Mouse (Mus musculus) thymus, adult 2 months (tissue): Measurements from ENCODE around the gene Plekhg3. TPM values are rescaled to one million over a fixed set of nuclear protein-coding genes. Genes with fewer than 3 reads are reported as not detected.

Experiments
- DNase-seq: peaks from one replicate; pipeline ENCODE4 v3.0.0; 2021
- H3K27ac ChIP-seq: fragments of 200-500 bp; 2 replicates; pipeline ENCODE4 v1.5.1; 2012; ENCODE audit warnings: low read length, control low read depth; ENCODE audit not compliant: control insufficient read depth, insufficient read depth
- H3K27me3 ChIP-seq: fragments of 200-500 bp; 2 replicates; pipeline ENCODE4 v1.6.1; 2012; ENCODE audit warnings: mild to moderate bottlenecking, low read length, moderate library complexity, mixed read lengths; ENCODE audit not compliant: control insufficient read depth, insufficient read depth
- H3K36me3 ChIP-seq: fragments of 200-500 bp; 2 replicates; pipeline ENCODE4 v1.6.1; 2012; ENCODE audit warnings: mild to moderate bottlenecking, low read length, moderate library complexity; ENCODE audit not compliant: control insufficient read depth, insufficient read depth
- H3K4me1 ChIP-seq: fragments of 200-500 bp; replicated peaks from 2 replicates; pipeline ENCODE4 v1.6.1; 2012; ENCODE audit warnings: low read length; ENCODE audit not compliant: control insufficient read depth, insufficient read depth
- H3K4me3 ChIP-seq: fragments of 200-500 bp; 2 replicates; pipeline ENCODE4 v1.5.1; 2012; ENCODE audit warnings: mild to moderate bottlenecking, low read length, control low read depth, moderate library complexity; ENCODE audit not compliant: control insufficient read depth, insufficient read depth
- CTCF ChIP-seq: fragments of 200-500 bp; IDR thresholded peaks from 2 replicates; pipeline ENCODE4 v1.5.1; 2012; ENCODE audit warnings: mild to moderate bottlenecking, control low read depth, low read length, moderate library complexity, borderline replicate concordance; ENCODE audit not compliant: control insufficient read depth, poor library complexity, insufficient read depth; ENCODE audit errors: extremely low read depth
- POLR2A ChIP-seq: fragments of 200-500 bp; IDR thresholded peaks from 2 replicates; pipeline ENCODE4 v1.6.1; 2012; ENCODE audit warnings: mild to moderate bottlenecking, low read length, control low read depth, moderate library complexity; ENCODE audit not compliant: control insufficient read depth, poor library complexity, insufficient read depth; ENCODE audit errors: extremely low read depth
- WGBS: fragments of 180-500 bp; shearing (Covaris S2); methylation state at CpG from one replicate; pipeline ENCODE4 v1.1.7; 2018; 5-methylcytosine and 5-hydroxymethylcytosine counted together
- polyA plus RNA-seq: library from polyadenylated mRNA; depleted of rRNA; stranded (reverse); fragments of >200 nt; gene quantifications from 2 replicates; pipeline ENCODE4 v1.2.3, GENCODE M21; 2012

The Plekhg3 gene
- polyA plus RNA-seq, 1 experiment: 12.0 TPM

DNA sequence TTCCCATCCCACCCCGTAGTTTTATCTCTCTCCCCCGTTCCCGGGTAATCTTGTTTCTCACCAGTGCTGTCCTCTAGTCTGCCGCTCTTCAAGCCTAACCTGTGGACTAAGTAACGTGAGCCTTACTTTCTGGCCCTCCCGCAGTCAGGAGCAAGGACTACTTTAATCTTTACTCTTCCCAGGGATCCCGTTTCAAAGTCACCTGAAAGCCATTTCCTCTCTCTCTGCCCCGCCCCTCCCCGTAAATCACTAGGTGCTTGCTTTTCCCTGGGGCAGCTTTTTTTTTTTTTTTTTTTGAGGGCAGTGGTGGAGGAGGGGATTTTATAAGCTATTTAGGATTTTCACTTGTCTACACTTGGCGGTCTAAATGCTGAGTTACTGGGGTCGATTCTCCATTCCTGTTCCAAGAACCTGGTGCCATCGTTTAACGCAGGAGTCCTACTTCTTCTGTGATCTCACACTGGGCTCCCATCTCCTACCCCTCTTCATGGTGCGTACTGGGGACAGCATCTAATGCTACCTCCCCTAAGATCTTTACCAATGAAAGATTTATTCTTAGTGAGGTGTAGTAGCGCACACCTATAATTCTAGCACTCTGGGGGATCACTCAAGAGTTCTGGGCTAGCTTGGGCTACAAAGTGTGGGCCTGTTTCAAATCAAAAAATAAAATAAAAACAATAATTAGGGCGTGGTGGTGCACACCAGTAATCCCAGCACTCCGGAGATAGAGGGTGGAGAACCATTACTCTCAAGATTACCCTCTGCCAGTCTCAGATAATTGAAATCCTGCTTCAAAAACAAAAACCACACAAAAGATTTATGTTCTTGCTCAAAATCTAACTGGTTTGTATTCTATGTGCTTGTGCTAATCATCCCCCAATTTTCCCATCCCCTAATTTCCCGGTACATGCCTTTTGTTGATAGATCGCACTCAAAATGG is 1.6 kb downstream of the Plekhg3 start:
- Histone ChIP-seq H3K27ac (no peak overlapping the region), H3K4me1 (peaks cover 36% of the 10 kb centered on the region), H3K36me3 (no peaks in the 10 kb centered on the region), H3K27me3 (no peaks in the 10 kb centered on the region; the same call in 1 of the 2 replicates), H3K4me3 (peak overlapping the region; percentile 52)
- no peak for DNase-seq
- no peak for TF ChIP-seq POLR2A
- 22% methylated on average over 19 of the region's 19 CpGs for WGBS

DNA sequence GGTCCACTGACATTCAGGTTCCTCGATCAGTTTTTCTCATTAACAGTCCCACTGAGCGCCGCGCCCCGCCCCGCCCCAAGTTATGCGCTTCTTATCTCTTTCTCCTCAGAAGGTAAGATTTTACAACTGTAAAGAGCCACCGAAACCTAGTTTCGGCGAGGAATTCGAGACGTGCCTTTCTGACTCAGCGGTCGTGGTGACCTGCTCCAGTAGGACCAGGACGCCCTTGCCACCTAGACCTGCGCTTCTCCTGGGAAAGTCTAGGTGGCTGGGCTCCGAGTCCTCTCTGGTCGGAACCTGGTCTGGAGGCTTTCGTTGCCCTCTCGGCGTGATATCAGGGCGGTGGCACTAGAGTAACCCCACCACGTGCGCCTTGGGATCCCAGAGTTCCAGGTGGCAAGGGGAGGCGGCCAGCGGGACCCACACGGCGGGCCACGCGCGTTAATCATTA is 2.3 kb downstream of the Plekhg3 start:
- under 1% methylated on average over 31 of the region's 31 CpGs for WGBS

DNA sequence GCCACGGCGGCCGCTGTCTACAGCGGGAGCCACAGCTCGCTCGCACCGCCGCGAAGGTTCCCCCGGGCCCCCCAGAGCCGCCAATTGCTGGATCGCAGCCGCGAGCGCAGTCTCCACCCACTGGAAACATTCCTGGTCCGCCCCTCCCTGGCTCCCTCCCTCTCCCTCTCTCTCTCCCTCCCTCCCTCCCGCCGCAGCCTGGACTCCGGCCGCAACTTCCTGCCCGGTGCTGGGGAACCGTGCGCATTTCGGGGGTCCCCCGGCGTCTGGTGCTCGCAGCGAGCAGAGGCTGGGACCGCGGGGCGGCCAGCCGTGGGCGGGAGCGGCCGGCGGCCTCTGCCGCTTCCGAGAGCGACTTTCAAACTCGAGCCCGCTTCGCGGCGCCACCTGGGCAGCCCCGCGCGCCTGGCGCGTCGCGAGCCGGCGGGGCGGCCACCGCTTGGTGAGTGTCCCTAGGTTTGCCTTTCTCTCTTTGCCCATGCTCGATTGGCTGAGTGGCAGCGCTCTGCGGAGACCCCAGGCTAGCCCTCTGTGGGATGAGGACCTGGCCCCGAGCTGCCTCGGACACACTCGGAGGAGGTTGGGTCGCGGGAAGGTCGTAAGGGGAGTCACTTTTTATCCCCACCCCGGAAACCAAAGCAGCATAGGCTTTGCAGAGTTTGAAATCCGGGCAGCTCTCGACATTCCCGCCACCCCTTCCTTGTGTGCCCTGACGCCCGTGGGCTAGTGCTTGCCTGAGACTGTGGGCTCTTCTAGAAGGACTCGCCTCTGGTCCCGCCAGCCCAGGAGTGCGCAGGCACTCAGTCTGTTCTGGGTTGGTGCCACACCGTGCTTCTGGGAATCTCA is 2.9 kb downstream of the Plekhg3 start:
- H3K27me3 ChIP-seq: no peaks in the 10 kb centered on the region; the same call in 1 of the 2 replicates
- H3K4me1 ChIP-seq: peaks cover 43% of the 10 kb centered on the region
- H3K36me3 ChIP-seq: no peaks in the 10 kb centered on the region
- H3K4me3 ChIP-seq: peak overlapping the region; percentile 52
- H3K27ac ChIP-seq: no peak overlapping the region
- under 1% methylated on average over 71 of the region's 74 CpGs for WGBS
- TF ChIP-seq CTCF: no peak
- TF ChIP-seq POLR2A: no peak
- peak; percentile 51 for DNase-seq

More for the DNA sequence above, 2.3 kb downstream of the Plekhg3 start:
- no peaks in the 10 kb centered on the region; the same call in 1 of the 2 replicates for H3K27me3 ChIP-seq
- no peak for TF ChIP-seq POLR2A
- peak; percentile 24 for DNase-seq
- peaks cover 39% of the 10 kb centered on the region for H3K4me1 ChIP-seq
- H3K36me3 ChIP-seq: no peaks in the 10 kb centered on the region
- H3K27ac ChIP-seq: no peak overlapping the region
- H3K4me3 ChIP-seq: peak overlapping the region; percentile 52

DNA sequence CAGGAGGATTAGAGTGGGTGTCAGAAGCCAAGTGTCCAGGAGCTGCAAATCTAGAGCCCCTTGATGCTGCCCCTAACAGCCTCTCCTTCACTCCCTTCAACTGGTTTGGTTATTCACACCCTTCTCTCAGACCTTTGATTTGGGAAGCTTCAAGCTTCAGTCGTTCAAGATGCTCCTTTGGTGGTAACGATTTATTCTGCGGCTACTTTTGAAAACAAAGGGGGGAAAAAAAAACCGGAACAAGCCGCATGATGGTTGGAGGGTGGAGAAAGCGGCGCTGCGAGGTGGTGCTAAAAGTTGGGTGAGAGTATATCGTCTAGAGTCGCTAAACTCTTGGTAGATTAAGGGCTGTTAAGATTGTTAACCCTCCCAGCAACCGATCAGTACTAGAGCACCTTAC is 3.5 kb downstream of the Plekhg3 start:
- TF ChIP-seq CTCF (no peak), POLR2A (no peak)
- WGBS: 4% methylated on average over 11 of the region's 11 CpGs
- peak overlapping the region; percentile 52 for H3K4me3 ChIP-seq
- no peaks in the 10 kb centered on the region for H3K36me3 ChIP-seq
- H3K27me3 ChIP-seq: no peaks in the 10 kb centered on the region; the same call in 1 of the 2 replicates
- H3K27ac ChIP-seq: no peak overlapping the region
- no peak for DNase-seq
- peaks cover 43% of the 10 kb centered on the region for H3K4me1 ChIP-seq

DNA sequence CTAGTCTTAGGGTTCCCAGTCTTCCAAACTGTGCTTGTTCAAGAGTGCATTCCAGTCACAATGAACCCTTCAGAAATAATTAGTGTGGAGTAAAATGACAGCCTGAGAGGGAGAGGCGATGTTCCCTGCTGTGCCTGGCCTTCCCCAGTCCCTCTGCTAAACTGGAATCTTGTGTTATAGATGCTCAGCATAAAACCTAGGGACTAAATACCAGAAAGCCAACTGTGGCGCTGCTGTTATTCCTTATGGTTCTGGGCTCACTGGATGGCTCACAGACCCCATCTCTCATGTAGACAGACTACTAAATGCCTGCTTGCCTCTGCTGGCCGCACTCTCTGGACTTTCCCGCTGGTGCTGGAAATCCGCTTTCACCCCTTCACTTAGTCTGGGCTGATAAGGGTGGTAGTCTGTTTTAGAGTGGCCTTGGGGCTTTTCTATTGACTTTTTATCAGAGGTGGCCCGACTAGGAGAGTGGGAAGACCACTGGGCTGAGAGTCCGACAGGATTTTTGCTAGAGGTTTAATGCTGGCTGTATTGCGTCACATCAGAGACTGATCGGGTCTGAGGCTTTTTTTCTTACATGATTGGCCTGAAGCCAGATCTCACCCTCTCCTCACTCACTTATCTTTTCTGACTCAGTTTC is 4.1 kb downstream of the Plekhg3 start:
- Histone ChIP-seq H3K4me1 (peaks cover 43% of the 10 kb centered on the region), H3K4me3 (no peak overlapping the region), H3K27ac (no peak overlapping the region), H3K36me3 (no peaks in the 10 kb centered on the region), H3K27me3 (no peaks in the 10 kb centered on the region; the same call in 1 of the 2 replicates)
- WGBS: 71% methylated on average over 9 of the region's 9 CpGs
- no peak for DNase-seq
- TF ChIP-seq POLR2A (no peak), CTCF (no peak)

DNA sequence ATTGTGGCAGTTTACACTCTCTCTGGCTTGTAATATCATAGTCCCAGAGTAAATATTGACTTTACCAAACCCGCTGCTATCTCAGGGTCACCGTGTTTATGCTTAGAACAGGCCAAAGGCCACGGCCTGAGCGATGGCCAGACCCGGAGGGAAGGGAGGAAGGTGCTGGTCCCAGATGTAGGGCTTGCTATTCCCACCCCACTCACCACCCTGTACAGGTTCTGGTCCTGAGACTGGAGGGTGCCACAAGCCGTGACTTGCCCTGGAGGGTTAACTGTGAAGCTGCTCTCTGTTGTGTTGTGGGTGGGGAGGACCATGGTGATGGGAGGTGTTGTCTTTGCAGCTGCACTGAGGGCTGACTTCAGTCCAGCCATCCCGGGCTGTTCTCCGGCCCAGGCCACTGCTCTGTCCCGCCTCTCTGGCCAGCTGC is 4.8 kb downstream of the Plekhg3 start:
- H3K27me3 ChIP-seq: no peaks in the 10 kb centered on the region; the same call in 1 of the 2 replicates

More for the DNA sequence above, 4.8 kb downstream of the Plekhg3 start:
- TF ChIP-seq CTCF (no peak), POLR2A (no peak)
- peaks cover 43% of the 10 kb centered on the region for H3K4me1 ChIP-seq
- H3K4me3 ChIP-seq: no peak overlapping the region
- DNase-seq: no peak
- no peak overlapping the region for H3K27ac ChIP-seq
- WGBS: 74% methylated on average over 9 of the region's 9 CpGs
- H3K36me3 ChIP-seq: no peaks in the 10 kb centered on the region
